Mouse (Mus musculus): ENCODE results near the gene Cd5.

The Cd5 gene

GRCm38 (mm10) chr19:10758708-10759107 is 19.9 kb upstream of the Cd5 start:
- DNase-seq (ENCODE audit: low spot score in 2 of 2), result no peak

GRCm38 (mm10) chr19:10757526-10757925 is 18.7 kb upstream of the Cd5 start:
- DNase-seq (ENCODE audit: low spot score in 2 of 2), result no peak

- no peak for DNase-seq (ENCODE audit: low spot score in 2 of 2)
Observed at GRCm38 (mm10) chr19:10757125-10757524, 18.3 kb upstream of the Cd5 start.

- DNase-seq (ENCODE audit: low spot score in 2 of 2), result no peak
Observed at GRCm38 (mm10) chr19:10752646-10753045, 13.8 kb upstream of the Cd5 start.

GRCm38 (mm10) chr19:10752106-10752505 is 13.3 kb upstream of the Cd5 start:
- DNase-seq (ENCODE audit: low spot score in 2 of 2), result no peak

GRCm38 (mm10) chr19:10751607-10752006 is 12.8 kb upstream of the Cd5 start:
- DNase-seq (ENCODE audit: low spot score in 2 of 2), result no peak

GRCm38 (mm10) chr19:10750161-10750560 is 11.4 kb upstream of the Cd5 start:
- DNase-seq (ENCODE audit: low spot score in 2 of 2), result no peak

- no peak for DNase-seq (ENCODE audit: low spot score in 2 of 2)
Observed at GRCm38 (mm10) chr19:10749295-10749694, 10.5 kb upstream of the Cd5 start.

GRCm38 (mm10) chr19:10748401-10749102 is 9.8 kb upstream of the Cd5 start:
- DNase-seq (ENCODE audit: low spot score in 2 of 2), result no peak

- no peak for DNase-seq (ENCODE audit: low spot score in 2 of 2)
Observed at GRCm38 (mm10) chr19:10747718-10748117, 8.9 kb upstream of the Cd5 start.

- no peak for DNase-seq (ENCODE audit: low spot score in 2 of 2)
Observed at GRCm38 (mm10) chr19:10747182-10747581, 8.4 kb upstream of the Cd5 start.

GRCm38 (mm10) chr19:10742565-10742964 is 3.8 kb upstream of the Cd5 start:
- DNase-seq (ENCODE audit: low spot score in 2 of 2), result no peak

- no peak for DNase-seq (ENCODE audit: low spot score in 2 of 2)
Observed at GRCm38 (mm10) chr19:10742145-10742544, 3.3 kb upstream of the Cd5 start.

GRCm38 (mm10) chr19:10740641-10741440 is 2.0 kb upstream of the Cd5 start:
- peak; percentile 41 to 67 for DNase-seq (ENCODE audit: low spot score in 2 of 2)

- no peak for DNase-seq (ENCODE audit: low spot score in 2 of 2)
Observed at GRCm38 (mm10) chr19:10739916-10740315, 1.1 kb upstream of the Cd5 start.

GRCm38 (mm10) chr19:10738038-10738437 is 764 bp downstream of the Cd5 start:
- no peak for DNase-seq (ENCODE audit: low spot score in 2 of 2)

GRCm38 (mm10) chr19:10735861-10736260 is 2.9 kb downstream of the Cd5 start:
- DNase-seq (ENCODE audit: low spot score in 2 of 2), result no peak

- DNase-seq (ENCODE audit: low spot score in 2 of 2), result no peak
Observed at GRCm38 (mm10) chr19:10735061-10735460, 3.7 kb downstream of the Cd5 start.

GRCm38 (mm10) chr19:10734554-10734953 is 4.2 kb downstream of the Cd5 start:
- DNase-seq (ENCODE audit: low spot score in 2 of 2), result no peak

GRCm38 (mm10) chr19:10733501-10734127 is 5.2 kb downstream of the Cd5 start:
- DNase-seq (ENCODE audit: low spot score in 2 of 2), result no peak

- DNase-seq (ENCODE audit: low spot score in 2 of 2), result no peak
Observed at GRCm38 (mm10) chr19:10732741-10733140, 6.1 kb downstream of the Cd5 start.

GRCm38 (mm10) chr19:10731975-10732374 is 6.8 kb downstream of the Cd5 start:
- no peak for DNase-seq (ENCODE audit: low spot score in 2 of 2)

- no peak for DNase-seq (ENCODE audit: low spot score in 2 of 2)
Observed at GRCm38 (mm10) chr19:10730469-10730868, 8.3 kb downstream of the Cd5 start.
